In genomic region chr16:17977840-17978239, GRCm38 (mm10) we compare ENCODE assay signal across 10 mouse cellular contexts. TPM values are rescaled to one million over a fixed set of nuclear protein-coding genes. Genes with fewer than 3 reads are reported as not detected.
"Had no signal": no experiment of that assay in that cellular context is flagged by ENCODE, and none has a peak within 500 bp of the region (broad histone marks: within the 10 kb centered on the region; RNA-seq: fewer than 3 reads in every experiment).

No protein-coding gene starts in this region.

RNA-seq across cellular contexts. Expression of gene Vpreb2, which starts 2.4 kb away (rescaled TPM):
- polyA plus RNA-seq: neural tube, embryonic 13.5 days; neural tube, embryonic 14.5 days; neural tube, embryonic 15.5 days; small intestine, adult 2 months; spleen, adult 2 months; stomach, embryonic 14.5 days; stomach, embryonic 16.5 days; stomach, postnatal 0 days; testis, adult 2 months; urinary bladder, adult 2 months had no signal
